Mouse (Mus musculus) liver, embryonic 13.5 days (tissue): Measurements from ENCODE around the gene Hpse2. TPM values are rescaled to one million over a fixed set of nuclear protein-coding genes. Genes with fewer than 3 reads are reported as not detected.

ENCODE experiments used
- ATAC-seq: fragments of 200-750 bp; cut with Nextera tagmentation; 2 replicates; pipeline ENCODE4 v1.8.0; 2017; ENCODE audit warnings: low read depth, mild to moderate bottlenecking, moderate number of reproducible peaks, moderate library complexity
- DNase-seq: peaks from one replicate; pipeline ENCODE4 v3.0.0; 2022
- H3K27ac ChIP-seq: fragments of 300-500 bp; sonication (generic); 2 replicates; pipeline ENCODE4 v1.5.1; 2015; ENCODE audit warnings: moderate library complexity, mild to moderate bottlenecking, inconsistent platforms
- H3K27me3 ChIP-seq: fragments of 300-500 bp; sonication (generic); 2 replicates; pipeline ENCODE4 v1.6.1; 2015; ENCODE audit warnings: mild to moderate bottlenecking, inconsistent platforms
- H3K36me3 ChIP-seq: fragments of 300-500 bp; sonication (generic); 2 replicates; pipeline ENCODE4 v1.6.1; 2015; ENCODE audit warnings: mild to moderate bottlenecking, inconsistent platforms
- H3K4me1 ChIP-seq: fragments of 300-500 bp; sonication (generic); replicated peaks from 2 replicates; pipeline ENCODE4 v1.6.1; 2015; ENCODE audit warnings: inconsistent platforms
- H3K4me2 ChIP-seq: fragments of 300-500 bp; sonication (generic); 2 replicates; pipeline ENCODE4 v1.6.1; 2015; ENCODE audit warnings: inconsistent platforms, mild to moderate bottlenecking, moderate library complexity
- H3K4me3 ChIP-seq: fragments of 300-500 bp; sonication (generic); replicated peaks from 2 replicates; pipeline ENCODE4 v1.5.1; 2015; ENCODE audit warnings: mild to moderate bottlenecking, inconsistent platforms
- H3K9ac ChIP-seq: fragments of 300-500 bp; sonication (generic); 2 replicates; pipeline ENCODE4 v1.6.1; 2015; ENCODE audit warnings: mild to moderate bottlenecking, inconsistent platforms
- H3K9me3 ChIP-seq: fragments of 300-500 bp; sonication (generic); replicated peaks from 2 replicates; pipeline ENCODE4 v1.6.1; 2016; ENCODE audit warnings: inconsistent platforms
- WGBS: fragments of 180-500 bp; shearing (Covaris S2); methylation state at CpG from one replicate; pipeline ENCODE4 v1.1.7; 2015; ENCODE audit not compliant: insufficient replicate concordance; 5-methylcytosine and 5-hydroxymethylcytosine counted together
- polyA plus RNA-seq: library from polyadenylated mRNA; unstranded; fragments of >200 nt; fragmentation: Nextera tagmentation; extraction: Ambion mirVana; gene quantifications from 2 replicates; pipeline ENCODE4 v1.2.1, GENCODE M21; 2015

Hpse2 gene
- polyA plus RNA-seq, 1 experiment from 2014 or later: 0.02 TPM

GRCm38 (mm10) chr19:42937544-42937943 is 450.6 kb downstream of the Hpse2 start:
- no peak overlapping the region for H3K27ac ChIP-seq
- DNase-seq (no peak), ATAC-seq (no peak)
- no peaks in the 10 kb centered on the region for H3K4me1 ChIP-seq
- no peaks in the 10 kb centered on the region for H3K27me3 ChIP-seq
- 0 out of 2 replicates have a peak, but pooled peaks cover 2% of the 10 kb centered on the region for H3K9me3 ChIP-seq
- WGBS: 69% methylated on average over 1 of the region's 1 CpGs
- H3K9ac ChIP-seq: no peak overlapping the region
- no peak overlapping the region for H3K4me3 ChIP-seq
- H3K36me3 ChIP-seq: no peaks in the 10 kb centered on the region
- H3K4me2 ChIP-seq: no peak overlapping the region

- WGBS: 33% methylated on average over 9 of the region's 9 CpGs
- no peaks in the 10 kb centered on the region for H3K9me3 ChIP-seq
- H3K36me3 ChIP-seq: no peaks in the 10 kb centered on the region
- ATAC-seq (no peak), DNase-seq (no peak)
- H3K27me3 ChIP-seq: no peaks in the 10 kb centered on the region
- H3K4me1 ChIP-seq: no peaks in the 10 kb centered on the region
- H3K4me3 ChIP-seq: no peak overlapping the region
- no peak overlapping the region for H3K27ac ChIP-seq
- H3K9ac ChIP-seq: no peak overlapping the region
- H3K4me2 ChIP-seq: no peak overlapping the region
These were observed 451.4 kb downstream of the Hpse2 start for GRCm38 (mm10) chr19:42936661-42937193.

- H3K27ac ChIP-seq: no peak overlapping the region
- no peaks in the 10 kb centered on the region for H3K4me1 ChIP-seq
- no peaks in the 10 kb centered on the region for H3K27me3 ChIP-seq
- no peak overlapping the region for H3K4me3 ChIP-seq
- H3K9me3 ChIP-seq: no peaks in the 10 kb centered on the region
- DNase-seq: no peak
- WGBS: 51% methylated on average over 3 of the region's 3 CpGs
- H3K9ac ChIP-seq: no peak overlapping the region
- no peak overlapping the region for H3K4me2 ChIP-seq
- ATAC-seq: no peak
- no peaks in the 10 kb centered on the region for H3K36me3 ChIP-seq
These were observed 458.5 kb downstream of the Hpse2 start for GRCm38 (mm10) chr19:42929702-42930101.

GRCm38 (mm10) chr19:42928271-42928670 is 459.9 kb downstream of the Hpse2 start:
- H3K4me2 ChIP-seq: no peak overlapping the region
- no peak overlapping the region for H3K27ac ChIP-seq
- no peaks in the 10 kb centered on the region for H3K4me1 ChIP-seq
- no peak for ATAC-seq
- no peaks in the 10 kb centered on the region for H3K9me3 ChIP-seq
- no peaks in the 10 kb centered on the region for H3K27me3 ChIP-seq
- H3K9ac ChIP-seq: no peak overlapping the region
- H3K36me3 ChIP-seq: no peaks in the 10 kb centered on the region
- no peak for DNase-seq
- WGBS: 44% methylated on average over 2 of the region's 2 CpGs
- H3K4me3 ChIP-seq: no peak overlapping the region

- no peaks in the 10 kb centered on the region for H3K27me3 ChIP-seq
- no peak overlapping the region for H3K9ac ChIP-seq
- H3K9me3 ChIP-seq: no peaks in the 10 kb centered on the region
- no peaks in the 10 kb centered on the region for H3K36me3 ChIP-seq
- ATAC-seq (no peak), DNase-seq (no peak)
- H3K4me2 ChIP-seq: no peak overlapping the region
- no peak overlapping the region for H3K27ac ChIP-seq
- H3K4me3 ChIP-seq: no peak overlapping the region
- no peaks in the 10 kb centered on the region for H3K4me1 ChIP-seq
- 49% methylated on average over 3 of the region's 3 CpGs for WGBS
These were observed 465.5 kb downstream of the Hpse2 start for GRCm38 (mm10) chr19:42922610-42923009.

- Histone ChIP-seq H3K9me3 (no peaks in the 10 kb centered on the region), H3K4me1 (no peaks in the 10 kb centered on the region), H3K4me2 (no peak overlapping the region), H3K27ac (no peak overlapping the region), H3K4me3 (no peak overlapping the region), H3K36me3 (no peaks in the 10 kb centered on the region), H3K9ac (no peak overlapping the region), H3K27me3 (no peaks in the 10 kb centered on the region)
- DNase-seq (no peak), ATAC-seq (no peak)
- 69% methylated on average over 5 of the region's 5 CpGs for WGBS
These were observed 474.5 kb downstream of the Hpse2 start for GRCm38 (mm10) chr19:42913703-42914102.

GRCm38 (mm10) chr19:42909719-42910118 is 478.4 kb downstream of the Hpse2 start:
- no peak for ATAC-seq

GRCm38 (mm10) chr19:42908553-42908952 is 479.6 kb downstream of the Hpse2 start:
- H3K9me3 ChIP-seq: no peaks in the 10 kb centered on the region
- no peak overlapping the region for H3K9ac ChIP-seq
- ATAC-seq (no peak), DNase-seq (no peak)
- no peaks in the 10 kb centered on the region for H3K36me3 ChIP-seq
- H3K27ac ChIP-seq: no peak overlapping the region
- no peaks in the 10 kb centered on the region for H3K27me3 ChIP-seq
- H3K4me3 ChIP-seq: no peak overlapping the region
- no peaks in the 10 kb centered on the region for H3K4me1 ChIP-seq
- H3K4me2 ChIP-seq: no peak overlapping the region
- 61% methylated on average over 6 of the region's 6 CpGs for WGBS

More at GRCm38 (mm10) chr19:42909719-42910118, 478.4 kb downstream of the Hpse2 start:
- WGBS: 78% methylated on average over 4 of the region's 4 CpGs
- H3K4me3 ChIP-seq: no peak overlapping the region
- no peak for DNase-seq
- H3K4me1 ChIP-seq: no peaks in the 10 kb centered on the region
- H3K9me3 ChIP-seq: no peaks in the 10 kb centered on the region
- no peaks in the 10 kb centered on the region for H3K27me3 ChIP-seq
- no peak overlapping the region for H3K27ac ChIP-seq
- H3K36me3 ChIP-seq: no peaks in the 10 kb centered on the region
- no peak overlapping the region for H3K4me2 ChIP-seq
- no peak overlapping the region for H3K9ac ChIP-seq

GRCm38 (mm10) chr19:42906328-42906727 is 481.8 kb downstream of the Hpse2 start:
- Histone ChIP-seq H3K4me1 (no peaks in the 10 kb centered on the region), H3K9me3 (no peaks in the 10 kb centered on the region), H3K27me3 (no peaks in the 10 kb centered on the region), H3K27ac (no peak overlapping the region), H3K9ac (no peak overlapping the region), H3K4me3 (no peak overlapping the region), H3K4me2 (no peak overlapping the region), H3K36me3 (no peaks in the 10 kb centered on the region)
- ATAC-seq (no peak), DNase-seq (no peak)
- 67% methylated on average over 5 of the region's 5 CpGs for WGBS

GRCm38 (mm10) chr19:42904726-42905125 is 483.4 kb downstream of the Hpse2 start:
- Histone ChIP-seq H3K9ac (no peak overlapping the region), H3K27ac (no peak overlapping the region), H3K36me3 (no peaks in the 10 kb centered on the region), H3K27me3 (no peaks in the 10 kb centered on the region), H3K9me3 (no peaks in the 10 kb centered on the region), H3K4me3 (no peak overlapping the region), H3K4me1 (no peaks in the 10 kb centered on the region), H3K4me2 (no peak overlapping the region)
- no peak for DNase-seq
- no peak for ATAC-seq
- WGBS: 46% methylated on average over 7 of the region's 7 CpGs

- Histone ChIP-seq H3K27ac (no peak overlapping the region), H3K4me3 (no peak overlapping the region), H3K9me3 (no peaks in the 10 kb centered on the region), H3K4me2 (no peak overlapping the region), H3K36me3 (no peaks in the 10 kb centered on the region), H3K27me3 (no peaks in the 10 kb centered on the region), H3K4me1 (no peaks in the 10 kb centered on the region), H3K9ac (no peak overlapping the region)
- ATAC-seq: no peak
- no peak for DNase-seq
- 54% methylated on average over 4 of the region's 4 CpGs for WGBS
These were observed 483.9 kb downstream of the Hpse2 start for GRCm38 (mm10) chr19:42904240-42904639.

GRCm38 (mm10) chr19:42903840-42904239 is 484.3 kb downstream of the Hpse2 start:
- Histone ChIP-seq H3K36me3 (no peaks in the 10 kb centered on the region), H3K4me1 (no peaks in the 10 kb centered on the region), H3K4me3 (no peak overlapping the region), H3K27ac (no peak overlapping the region), H3K9me3 (no peaks in the 10 kb centered on the region), H3K4me2 (no peak overlapping the region), H3K9ac (no peak overlapping the region), H3K27me3 (no peaks in the 10 kb centered on the region)
- 66% methylated on average over 6 of the region's 6 CpGs for WGBS
- DNase-seq (no peak), ATAC-seq (no peak)
